Mouse (Mus musculus) yolk sac, embryonic 10.5 days (tissue): Measurements from ENCODE around the gene Hrct1.
A peak's percentile ranks its signal among the peaks of the same experiment; 100 is the strongest.

Experiments used
- DNase-seq: peaks from one replicate; pipeline ENCODE4 v3.0.0-alpha.2; 2017; ENCODE audit warnings: low spot score

Gene Hrct1

GRCm38 (mm10) chr4:43726995-43727394 lies at the start of gene Hrct1:
Gene Hrct1 (plus strand): TSS chr4:43727188.
- DNase-seq: peak; percentile 54

- DNase-seq: no peak
These were observed 48.4 kb upstream of the Hrct1 start for GRCm38 (mm10) chr4:43678541-43678940.

- no peak for DNase-seq
These were observed 47.5 kb upstream of the Hrct1 start for GRCm38 (mm10) chr4:43679416-43680043.

- DNase-seq: no peak
These were observed 37.0 kb upstream of the Hrct1 start for GRCm38 (mm10) chr4:43690021-43690420.

GRCm38 (mm10) chr4:43691026-43691425 lies 36.0 kb upstream of the Hrct1 start:
- DNase-seq: no peak

DNA sequence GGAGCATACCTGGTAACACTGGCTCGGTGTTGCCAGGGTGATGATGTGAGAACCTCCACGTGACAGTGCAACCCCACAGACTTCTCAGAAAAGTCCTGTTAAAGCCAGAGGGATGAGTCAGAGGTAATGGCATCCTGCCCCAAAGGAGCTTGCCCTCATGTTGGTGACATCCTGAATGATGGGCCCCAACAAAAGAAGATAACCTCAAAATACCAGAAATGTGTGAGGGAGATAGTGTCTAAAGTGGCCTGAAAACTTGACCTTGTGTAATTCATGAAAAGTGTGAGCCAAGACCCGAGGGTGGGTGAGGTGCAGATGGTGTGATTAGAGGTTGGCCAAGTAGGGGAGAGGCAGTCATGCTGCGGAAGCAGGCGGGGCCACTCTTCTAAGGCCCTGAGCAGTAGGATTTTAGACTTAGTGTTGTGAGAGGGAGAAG lies 33.2 kb upstream of the Hrct1 start:
- no peak for DNase-seq

GRCm38 (mm10) chr4:43694439-43695248 lies 32.3 kb upstream of the Hrct1 start:
- no peak for DNase-seq

DNA sequence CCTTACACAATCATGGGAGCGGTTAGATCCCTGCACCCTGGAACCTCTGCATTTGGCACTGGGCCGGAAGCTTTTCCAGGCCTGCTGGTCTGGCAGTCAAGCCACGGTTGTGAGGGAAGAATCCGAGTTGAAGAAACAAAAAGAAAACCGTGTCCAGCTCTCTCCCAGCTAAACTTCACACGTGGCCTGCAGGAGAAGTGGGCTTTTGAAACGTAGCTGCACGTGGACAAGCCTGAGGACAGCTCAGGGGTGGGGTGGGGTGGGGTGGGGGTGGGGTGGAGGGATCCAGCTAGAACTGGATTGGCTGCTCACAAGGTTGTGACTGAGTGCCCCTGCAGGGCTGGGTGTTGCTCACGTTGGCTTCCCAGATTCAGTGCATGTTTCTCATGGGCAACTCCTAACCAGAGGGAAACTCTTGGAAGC lies 31.7 kb upstream of the Hrct1 start:
- no peak for DNase-seq

DNA sequence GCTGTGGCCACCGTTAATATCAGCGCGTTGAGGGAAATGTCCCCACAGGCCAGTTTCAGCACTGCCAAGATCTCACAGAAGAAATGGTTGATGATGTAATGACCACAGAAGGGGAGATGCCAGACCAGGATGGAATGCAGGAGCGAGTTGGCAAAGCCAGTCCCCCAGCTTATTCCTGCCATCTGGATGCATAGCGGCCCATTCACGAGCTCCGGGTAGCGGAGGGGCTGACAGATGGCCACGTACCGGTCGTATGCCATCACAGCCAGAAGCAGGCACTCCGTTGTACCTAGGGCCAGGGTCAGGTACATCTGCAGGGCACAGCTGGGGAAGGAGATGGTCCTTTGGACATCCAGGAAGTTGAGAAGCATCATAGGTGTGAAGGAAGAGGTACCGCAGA lies 30.4 kb upstream of the Hrct1 start:
- no peak for DNase-seq

DNA sequence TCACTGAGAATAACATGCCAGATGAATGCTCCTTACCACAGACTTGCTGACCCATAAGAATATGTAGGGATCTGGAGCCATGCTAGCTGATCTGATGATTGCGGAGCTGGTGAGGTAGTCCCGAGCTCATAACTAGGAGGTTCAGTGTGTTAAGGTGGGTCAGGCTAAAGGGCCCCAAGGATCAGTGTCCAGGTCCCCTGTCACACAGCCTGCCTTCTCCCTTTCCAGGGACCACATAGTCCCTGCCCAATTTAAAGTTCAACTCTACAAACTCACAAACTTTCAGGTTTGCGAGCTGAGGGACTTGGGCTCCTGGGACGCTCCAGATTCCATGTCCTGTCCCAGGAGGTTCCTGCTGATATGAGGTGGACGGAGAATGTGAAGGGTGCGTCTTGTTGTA lies 26.3 kb upstream of the Hrct1 start, which contains the start of gene Olfr70:
Gene Olfr70 (minus strand): TSS at position 101 of the 400 bp plus-strand sequence.
- DNase-seq: no peak

DNA sequence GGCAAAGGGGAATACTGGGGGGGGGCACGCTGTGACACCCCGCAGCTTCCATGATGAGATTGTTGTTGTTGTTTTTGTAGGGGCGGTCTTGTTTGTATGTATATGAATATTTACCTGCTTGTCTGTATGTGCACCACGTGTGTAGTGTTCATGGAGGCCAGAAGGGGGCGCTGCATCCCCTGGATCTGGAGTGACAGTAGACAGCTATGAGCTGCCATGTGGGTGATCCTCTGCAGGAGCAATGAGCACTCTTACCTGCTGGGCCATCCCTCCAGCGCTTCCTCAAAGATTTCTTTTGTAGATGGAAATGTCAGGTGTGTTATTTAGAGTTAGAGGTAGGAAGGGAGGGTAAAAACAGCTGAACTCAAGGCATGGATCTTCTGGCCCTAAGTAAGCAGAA lies 23.5 kb upstream of the Hrct1 start:
- DNase-seq: no peak

DNA sequence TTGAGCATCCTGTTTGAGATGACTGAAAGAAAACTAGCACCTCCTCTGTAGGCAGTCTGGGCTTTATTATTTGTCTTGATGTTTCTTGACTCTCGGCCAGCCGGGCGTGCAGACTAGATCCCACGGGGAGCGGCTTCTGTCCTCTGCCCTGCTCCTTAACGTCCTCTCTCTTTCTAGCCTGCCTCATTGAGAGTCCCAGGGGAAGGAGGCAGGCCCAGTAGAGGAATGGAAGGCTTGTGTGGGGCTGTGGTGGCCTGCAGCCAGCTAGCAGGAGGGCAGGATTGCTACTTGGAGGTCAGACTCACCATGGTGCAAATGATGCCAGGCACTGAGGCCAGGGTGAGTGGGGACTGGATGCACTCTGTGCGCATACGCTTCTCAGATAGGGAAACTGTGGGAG lies 23.1 kb upstream of the Hrct1 start:
- DNase-seq: no peak

GRCm38 (mm10) chr4:43705991-43706390 lies 21.0 kb upstream of the Hrct1 start:
- DNase-seq: no peak

- no peak for DNase-seq
These were observed 17.1 kb upstream of the Hrct1 start, which contains the start of gene Olfr71 for GRCm38 (mm10) chr4:43709869-43710268. Gene Olfr71 (minus strand): TSS chr4:43710255.

GRCm38 (mm10) chr4:43711821-43712220 lies 15.2 kb upstream of the Hrct1 start:
- peak; percentile 53 for DNase-seq

DNA sequence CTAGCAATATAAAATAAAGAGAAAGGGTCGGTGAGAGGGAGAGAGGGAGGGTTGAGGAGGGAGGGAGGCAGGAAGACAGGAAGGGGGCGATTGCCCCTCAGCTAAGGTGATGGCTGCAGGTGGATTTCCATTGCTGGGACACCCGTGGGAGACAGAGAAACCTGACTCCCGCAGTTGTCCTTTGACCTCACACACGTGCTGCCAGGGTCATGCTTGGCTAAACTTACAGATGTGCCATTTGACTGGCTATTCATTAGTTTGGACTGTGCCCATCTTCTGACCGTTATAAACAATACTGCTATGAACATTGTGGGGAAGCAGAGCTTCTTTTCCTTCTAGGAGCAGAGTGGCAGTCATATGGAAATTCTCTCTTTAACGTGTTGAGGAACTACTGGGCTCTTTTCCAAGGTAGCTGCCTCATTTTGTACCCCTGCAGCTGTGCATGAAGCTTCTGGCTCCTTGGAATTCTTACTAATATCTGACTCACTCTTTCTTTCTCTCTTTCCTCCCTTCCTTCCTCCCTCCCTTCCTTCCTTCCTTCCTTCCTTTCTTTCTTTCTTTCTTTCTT lies 13.3 kb upstream of the Hrct1 start:
- DNase-seq: no peak

DNA sequence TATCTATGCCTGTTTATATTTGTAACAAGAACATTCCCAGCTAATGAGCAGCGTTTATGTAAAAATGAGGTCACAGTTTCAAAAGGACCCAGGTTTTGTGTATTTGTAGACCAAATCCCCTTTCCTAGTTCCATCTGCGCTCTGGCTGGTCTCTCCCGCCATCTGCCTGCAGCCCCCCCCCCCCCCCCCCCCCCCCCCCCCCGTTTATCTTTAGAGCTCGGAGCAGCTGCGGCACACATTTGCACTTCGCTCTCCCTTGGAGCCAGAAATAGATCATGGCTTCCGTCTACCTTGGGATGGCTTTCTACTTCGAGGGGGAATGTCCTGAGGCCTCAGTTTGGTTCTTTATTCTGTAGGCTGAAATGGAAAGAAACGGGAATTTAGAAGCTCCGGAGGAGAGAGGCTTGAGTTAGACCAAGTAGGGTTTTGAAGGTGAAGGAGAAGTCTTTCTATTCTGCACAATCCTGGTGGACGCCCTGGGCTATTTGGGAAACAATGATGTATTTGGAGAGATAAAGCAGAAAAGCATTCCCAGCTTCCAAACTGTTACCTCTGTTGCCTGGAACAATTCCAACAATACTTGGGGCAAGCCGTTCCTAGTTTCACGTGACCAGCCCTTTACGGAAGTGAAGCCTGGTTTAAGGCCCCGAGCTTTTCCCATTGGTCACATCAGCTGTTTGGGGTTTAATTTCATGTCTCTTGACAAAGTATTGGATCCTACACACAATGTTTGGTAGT lies 6.3 kb upstream of the Hrct1 start:
- no peak for DNase-seq

DNA sequence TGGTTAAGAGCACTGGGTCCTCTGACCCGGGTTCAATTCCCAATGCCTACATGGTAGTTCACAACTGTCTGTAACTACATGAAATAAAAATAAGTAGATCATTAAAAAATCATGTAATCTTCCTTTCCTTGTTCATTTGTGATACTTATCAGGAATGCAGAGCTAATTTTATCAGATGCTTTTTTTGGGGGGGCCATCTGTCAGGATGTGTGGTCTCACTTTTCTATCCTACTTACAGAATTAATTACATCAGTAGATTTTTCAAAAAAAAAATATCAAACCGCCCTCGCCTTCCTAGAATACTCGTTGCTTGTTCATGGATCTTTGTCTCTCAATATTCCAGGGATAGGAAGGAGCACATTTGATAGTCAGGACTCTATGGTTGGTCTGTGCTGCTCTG lies 4.8 kb upstream of the Hrct1 start:
- DNase-seq: no peak

GRCm38 (mm10) chr4:43724764-43725163 lies 2.2 kb upstream of the Hrct1 start:
- no peak for DNase-seq

DNA sequence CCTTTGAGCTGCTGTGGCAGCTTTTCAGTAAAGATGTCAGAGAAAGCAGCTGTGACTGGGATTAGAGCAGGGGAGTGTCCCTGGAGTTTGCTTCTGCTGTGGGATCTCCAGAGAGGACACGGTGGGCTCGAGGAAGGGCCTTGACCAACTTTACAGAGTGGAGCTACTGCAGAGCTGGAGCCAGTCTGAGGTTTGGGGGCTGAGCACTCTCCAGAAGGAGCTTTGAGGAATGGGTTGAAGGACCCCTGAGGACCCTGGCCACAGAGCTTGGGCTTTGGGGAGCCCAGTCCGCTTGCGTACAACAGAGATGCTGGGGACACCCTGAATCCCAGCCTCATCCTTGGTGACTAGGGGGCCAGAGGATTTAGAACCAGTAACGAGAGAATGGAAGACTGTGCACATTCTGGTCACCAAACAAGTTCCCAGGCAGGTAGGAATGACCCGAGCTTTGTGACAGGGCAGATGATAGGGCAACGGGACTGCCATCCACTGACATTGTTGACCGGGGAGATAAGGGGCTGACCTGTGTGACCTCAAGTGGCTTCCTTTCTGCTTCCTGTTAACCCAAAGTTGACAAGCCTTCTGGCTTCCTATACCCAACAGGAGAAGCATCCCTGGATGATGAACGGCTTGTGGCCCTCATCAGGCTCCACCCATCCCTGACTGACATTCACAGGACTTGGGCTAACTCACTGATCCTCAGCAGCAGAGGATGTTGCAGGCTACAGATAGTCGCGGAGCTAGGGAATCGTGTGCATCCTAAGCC lies 577 bp upstream of the Hrct1 start:
- DNase-seq: peak; percentile 19

- no peak for DNase-seq
These were observed 959 bp downstream of the Hrct1 start for GRCm38 (mm10) chr4:43727718-43728575.
